Mouse (Mus musculus): ENCODE measurements around the gene Abr. TPM values are rescaled to one million over a fixed set of nuclear protein-coding genes. Genes with fewer than 3 reads are reported as not detected.

Gene Abr
- polyA plus RNA-seq, 1 experiment: 266 TPM

DNA sequence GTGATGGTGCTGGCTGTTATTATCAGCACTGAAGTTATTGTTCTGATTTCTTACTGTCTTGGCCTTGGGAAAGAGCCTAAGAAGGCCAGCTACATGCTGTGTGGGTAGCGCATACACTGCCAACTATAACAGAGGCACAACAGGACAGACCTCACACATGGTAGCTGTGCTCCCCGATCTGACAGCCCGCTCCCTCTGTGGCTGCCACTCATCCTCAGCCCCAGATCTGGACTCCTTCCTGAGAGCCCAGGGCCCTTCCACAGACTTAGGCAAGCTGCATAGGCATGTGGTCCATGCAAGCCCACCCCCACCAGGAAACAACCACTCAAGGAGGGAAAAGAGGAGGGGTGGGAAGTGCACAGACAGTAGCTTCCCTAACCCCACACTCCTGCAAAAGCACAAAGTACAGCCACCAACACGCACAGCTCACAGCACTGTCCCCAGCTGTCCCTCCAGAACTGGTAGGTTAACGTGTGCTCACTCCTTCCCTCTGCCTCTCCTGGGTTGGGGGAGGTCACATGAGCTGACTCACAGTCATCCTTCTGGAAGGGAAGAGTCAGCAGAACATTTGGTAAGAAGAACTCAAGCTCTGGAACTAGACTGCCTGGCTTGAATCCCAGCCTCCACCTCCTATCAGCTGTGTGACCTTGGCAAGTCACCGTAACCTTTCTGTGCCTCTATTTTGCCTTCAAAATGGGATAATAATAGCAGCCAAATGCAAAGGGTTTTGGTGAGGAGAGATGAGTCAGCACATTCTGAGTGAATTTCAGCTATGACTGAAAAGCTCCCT is 92.6 kb downstream of the Abr start:
- peak overlapping the region; percentile 67 for H3K27ac ChIP-seq (ENCODE audit: insufficient read depth, low read length)
- H3K4me1 ChIP-seq (ENCODE audit: control insufficient read depth, insufficient read depth, low read length): peaks cover 18% of the 10 kb centered on the region
- no peak for TF ChIP-seq CTCF (IDR thresholded peaks at IDR 0.05; ENCODE audit: extremely low read depth, insufficient read depth, low read length)
- TF ChIP-seq POLR2A (IDR thresholded peaks at IDR 0.05; ENCODE audit: extremely low read depth, insufficient read depth, low read length): 0 out of 2 replicates have a peak, but pooled peaks have one; percentile 11
- no peak overlapping the region for H3K4me3 ChIP-seq (ENCODE audit: insufficient read depth, low read length)

DNA sequence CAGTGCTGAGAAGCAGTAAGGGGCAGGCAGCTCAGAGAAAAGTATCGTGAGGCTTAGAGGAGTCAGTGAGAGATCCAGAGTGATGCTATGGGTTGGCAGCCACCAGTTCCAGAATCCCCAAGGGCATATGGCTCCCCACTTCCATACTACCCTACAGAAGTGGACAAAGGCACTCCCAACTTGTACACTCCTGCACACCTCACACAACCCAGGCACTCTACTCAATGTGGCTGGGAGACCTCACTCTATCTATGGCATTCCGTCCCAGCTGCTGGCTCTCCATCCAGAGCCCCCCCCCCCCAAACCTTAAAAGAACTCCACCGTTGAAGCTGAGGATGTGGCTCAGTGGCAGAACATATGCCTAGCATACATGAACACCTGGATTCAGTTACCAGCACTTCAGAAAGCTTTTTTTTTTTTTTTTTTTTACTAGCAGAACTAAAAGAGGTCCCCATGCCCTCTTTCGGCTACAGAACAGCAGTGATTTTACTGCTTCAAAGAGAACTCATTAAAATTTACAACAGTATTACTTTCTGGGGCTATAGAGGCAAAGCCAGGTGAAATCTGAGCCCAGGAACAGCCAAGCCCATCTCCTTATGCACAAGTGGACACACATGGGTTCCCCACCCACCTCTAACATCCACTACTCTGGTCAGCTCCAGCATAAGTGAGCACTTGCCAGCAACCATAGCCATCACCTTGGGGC is 96.3 kb downstream of the Abr start:
- peaks cover 25% of the 10 kb centered on the region for H3K4me1 ChIP-seq (ENCODE audit: control insufficient read depth, insufficient read depth, low read length)
- TF ChIP-seq CTCF (IDR thresholded peaks at IDR 0.05; ENCODE audit: extremely low read depth, insufficient read depth, low read length) (no peak), POLR2A (IDR thresholded peaks at IDR 0.05; ENCODE audit: extremely low read depth, insufficient read depth, low read length) (no peak)
- H3K4me3 ChIP-seq (ENCODE audit: insufficient read depth, low read length): no peak overlapping the region
- H3K27ac ChIP-seq (ENCODE audit: insufficient read depth, low read length): no peak overlapping the region

DNA sequence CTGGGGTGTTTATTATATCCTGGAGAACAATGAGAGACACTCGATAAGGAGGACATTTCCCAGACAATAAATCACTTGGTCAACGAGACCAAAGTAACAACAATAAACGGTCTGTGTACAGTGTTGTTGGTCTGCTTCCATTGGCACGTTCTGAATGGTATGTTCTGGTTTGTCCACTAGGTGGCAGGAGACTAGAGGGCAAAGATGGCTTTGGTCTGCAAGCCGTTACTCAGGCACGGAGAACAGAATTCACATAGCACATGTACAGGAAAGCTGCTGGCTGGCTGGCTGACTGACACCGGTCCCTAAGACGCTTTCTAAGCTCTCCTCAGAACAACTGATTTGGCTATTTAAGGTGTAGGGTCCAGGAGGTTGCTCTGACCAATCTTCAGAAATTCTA is 97.2 kb downstream of the Abr start:
- TF ChIP-seq CTCF (IDR thresholded peaks at IDR 0.05; ENCODE audit: extremely low read depth, insufficient read depth, low read length) (peak; percentile 95), POLR2A (IDR thresholded peaks at IDR 0.05; ENCODE audit: extremely low read depth, insufficient read depth, low read length) (no peak)
- no peak overlapping the region for H3K4me3 ChIP-seq (ENCODE audit: insufficient read depth, low read length)
- H3K27ac ChIP-seq (ENCODE audit: insufficient read depth, low read length): no peak overlapping the region
- H3K4me1 ChIP-seq (ENCODE audit: control insufficient read depth, insufficient read depth, low read length): peaks cover 21% of the 10 kb centered on the region

- Histone ChIP-seq H3K4me3 (ENCODE audit: insufficient read depth, low read length) (no peak overlapping the region), H3K27ac (ENCODE audit: insufficient read depth, low read length) (no peak overlapping the region), H3K4me1 (ENCODE audit: control insufficient read depth, insufficient read depth, low read length) (peaks cover 20% of the 10 kb centered on the region)
- TF ChIP-seq POLR2A (IDR thresholded peaks at IDR 0.05; ENCODE audit: extremely low read depth, insufficient read depth, low read length): no peak
- TF ChIP-seq CTCF (IDR thresholded peaks at IDR 0.05; ENCODE audit: extremely low read depth, insufficient read depth, low read length): no peak
Measured at GRCm38 (mm10) chr11:76523356-76523755, 98.8 kb downstream of the Abr start.

- H3K4me1 ChIP-seq (ENCODE audit: control insufficient read depth, insufficient read depth, low read length): peaks cover 19% of the 10 kb centered on the region
- no peak overlapping the region for H3K4me3 ChIP-seq (ENCODE audit: insufficient read depth, low read length)
- no peak overlapping the region for H3K27ac ChIP-seq (ENCODE audit: insufficient read depth, low read length)
- TF ChIP-seq POLR2A (IDR thresholded peaks at IDR 0.05; ENCODE audit: extremely low read depth, insufficient read depth, low read length) (no peak), CTCF (IDR thresholded peaks at IDR 0.05; ENCODE audit: extremely low read depth, insufficient read depth, low read length) (no peak)
Measured at GRCm38 (mm10) chr11:76520889-76521288, 101.2 kb downstream of the Abr start.

DNA sequence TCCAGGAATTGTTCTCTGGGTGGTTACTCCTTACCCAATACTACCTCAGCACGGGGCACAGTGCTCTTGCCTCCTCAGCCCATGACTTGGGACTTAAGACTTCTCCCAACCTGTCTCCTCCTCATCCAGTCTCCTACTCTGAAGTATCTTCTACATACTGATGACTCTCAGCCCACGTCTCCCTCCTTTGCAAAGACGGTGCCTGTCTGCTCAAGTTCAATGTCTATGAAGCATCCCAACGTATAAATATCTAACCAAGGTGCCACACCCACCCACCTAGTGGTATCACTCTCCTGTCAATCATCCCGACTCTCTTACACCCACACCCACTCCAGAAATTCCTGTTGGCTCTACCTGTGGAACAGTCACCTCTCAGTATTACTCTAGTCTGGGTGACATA is 103.5 kb downstream of the Abr start:
- Histone ChIP-seq H3K27ac (ENCODE audit: insufficient read depth, low read length) (no peak overlapping the region), H3K4me3 (ENCODE audit: insufficient read depth, low read length) (no peak overlapping the region), H3K4me1 (ENCODE audit: control insufficient read depth, insufficient read depth, low read length) (peaks cover 24% of the 10 kb centered on the region)
- no peak for TF ChIP-seq CTCF (IDR thresholded peaks at IDR 0.05; ENCODE audit: extremely low read depth, insufficient read depth, low read length)
- TF ChIP-seq POLR2A (IDR thresholded peaks at IDR 0.05; ENCODE audit: extremely low read depth, insufficient read depth, low read length): no peak

DNA sequence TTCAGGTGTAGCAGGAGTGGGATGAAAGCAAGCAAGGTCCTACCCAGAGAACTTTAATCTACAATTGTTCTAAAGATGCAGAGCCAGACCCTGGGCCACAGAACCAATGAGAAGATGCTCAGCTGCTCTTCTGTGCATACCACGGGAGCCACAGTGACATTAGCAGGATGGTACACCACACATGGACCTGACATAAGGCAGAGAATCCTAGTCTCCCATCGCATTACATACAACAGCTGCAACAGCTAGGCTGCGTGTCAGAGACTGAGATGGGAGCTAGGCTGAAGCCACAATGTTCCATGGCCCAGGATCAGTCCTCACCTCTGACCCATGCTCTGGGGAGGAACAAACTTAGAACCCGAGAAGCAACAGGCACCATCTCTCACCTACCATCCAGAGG is 104.0 kb downstream of the Abr start:
- H3K4me1 ChIP-seq (ENCODE audit: control insufficient read depth, insufficient read depth, low read length): peaks cover 21% of the 10 kb centered on the region
- no peak overlapping the region for H3K4me3 ChIP-seq (ENCODE audit: insufficient read depth, low read length)
- no peak for TF ChIP-seq CTCF (IDR thresholded peaks at IDR 0.05; ENCODE audit: extremely low read depth, insufficient read depth, low read length)
- no peak for TF ChIP-seq POLR2A (IDR thresholded peaks at IDR 0.05; ENCODE audit: extremely low read depth, insufficient read depth, low read length)
- H3K27ac ChIP-seq (ENCODE audit: insufficient read depth, low read length): no peak overlapping the region

- TF ChIP-seq POLR2A (IDR thresholded peaks at IDR 0.05; ENCODE audit: extremely low read depth, insufficient read depth, low read length) (no peak), CTCF (IDR thresholded peaks at IDR 0.05; ENCODE audit: extremely low read depth, insufficient read depth, low read length) (no peak)
- peaks cover 19% of the 10 kb centered on the region for H3K4me1 ChIP-seq (ENCODE audit: control insufficient read depth, insufficient read depth, low read length)
- H3K4me3 ChIP-seq (ENCODE audit: insufficient read depth, low read length): no peak overlapping the region
- no peak overlapping the region for H3K27ac ChIP-seq (ENCODE audit: insufficient read depth, low read length)
Measured at GRCm38 (mm10) chr11:76516951-76517350, 105.2 kb downstream of the Abr start.

DNA sequence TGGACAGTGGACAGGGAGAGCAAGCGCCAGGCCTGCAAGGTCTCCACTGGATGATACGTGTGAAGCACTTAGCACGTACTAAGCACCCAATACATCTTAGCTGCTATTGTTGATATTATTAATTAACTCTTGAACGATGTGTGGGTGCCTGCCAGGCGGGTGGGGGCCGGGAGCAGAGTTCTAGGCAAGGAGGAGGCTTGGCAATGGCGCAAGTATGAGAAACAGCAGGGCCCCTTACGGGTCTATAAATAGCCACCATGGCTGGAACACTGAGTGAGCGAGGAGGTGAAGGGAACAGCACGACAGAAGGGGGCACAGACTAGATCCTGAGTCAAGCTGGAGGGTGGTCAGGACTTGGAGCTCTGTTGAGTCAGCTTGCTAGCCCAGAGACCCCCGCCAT is 107.0 kb downstream of the Abr start:
- Histone ChIP-seq H3K4me3 (ENCODE audit: insufficient read depth, low read length) (no peak overlapping the region), H3K27ac (ENCODE audit: insufficient read depth, low read length) (0 out of 2 replicates have a peak overlapping the region, but pooled peaks have one; percentile 6), H3K4me1 (ENCODE audit: control insufficient read depth, insufficient read depth, low read length) (peaks cover 12% of the 10 kb centered on the region)
- TF ChIP-seq POLR2A (IDR thresholded peaks at IDR 0.05; ENCODE audit: extremely low read depth, insufficient read depth, low read length): no peak
- no peak for TF ChIP-seq CTCF (IDR thresholded peaks at IDR 0.05; ENCODE audit: extremely low read depth, insufficient read depth, low read length)

DNA sequence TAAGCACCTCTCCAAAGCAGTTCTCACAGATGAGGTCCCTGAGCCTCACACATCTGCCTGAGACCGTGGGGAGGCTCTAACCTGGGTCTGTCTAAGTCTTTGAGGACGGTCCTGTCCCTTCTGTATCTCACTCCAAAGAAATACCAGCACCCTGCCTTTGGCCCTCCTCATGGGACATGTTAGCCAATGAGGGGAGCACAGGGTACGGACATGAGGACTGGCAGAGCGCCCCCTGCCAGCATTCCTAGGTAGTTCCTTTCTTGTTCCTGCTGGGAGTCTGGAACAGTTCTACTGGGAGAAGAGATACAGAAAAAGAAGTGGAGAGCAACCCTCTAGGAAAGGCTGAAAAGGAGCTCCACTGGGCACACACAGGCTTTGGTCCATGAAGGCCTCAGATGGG is 111.1 kb downstream of the Abr start:
- peaks cover 11% of the 10 kb centered on the region for H3K4me1 ChIP-seq (ENCODE audit: control insufficient read depth, insufficient read depth, low read length)
- H3K4me3 ChIP-seq (ENCODE audit: insufficient read depth, low read length): no peak overlapping the region
- TF ChIP-seq POLR2A (IDR thresholded peaks at IDR 0.05; ENCODE audit: extremely low read depth, insufficient read depth, low read length): no peak
- 0 out of 2 replicates have a peak, but pooled peaks have one; percentile 22 for TF ChIP-seq CTCF (IDR thresholded peaks at IDR 0.05; ENCODE audit: extremely low read depth, insufficient read depth, low read length)
- no peak overlapping the region for H3K27ac ChIP-seq (ENCODE audit: insufficient read depth, low read length)

Data from cortical plate, adult 2 months (tissue).